Mouse (Mus musculus): ENCODE measurements at regions not wholly inside any gene's neighbourhood (a gene's known extent, or its start where the extent isn't known, plus 50 kb on each side); places are given as distances from the start of the nearest gene placed in this dataset.
"Not testable (repeated sequence)": the region's sequence is repeated elsewhere in the genome, so short reads cannot be mapped to it uniquely, and the experiment has no call there.

DNA sequence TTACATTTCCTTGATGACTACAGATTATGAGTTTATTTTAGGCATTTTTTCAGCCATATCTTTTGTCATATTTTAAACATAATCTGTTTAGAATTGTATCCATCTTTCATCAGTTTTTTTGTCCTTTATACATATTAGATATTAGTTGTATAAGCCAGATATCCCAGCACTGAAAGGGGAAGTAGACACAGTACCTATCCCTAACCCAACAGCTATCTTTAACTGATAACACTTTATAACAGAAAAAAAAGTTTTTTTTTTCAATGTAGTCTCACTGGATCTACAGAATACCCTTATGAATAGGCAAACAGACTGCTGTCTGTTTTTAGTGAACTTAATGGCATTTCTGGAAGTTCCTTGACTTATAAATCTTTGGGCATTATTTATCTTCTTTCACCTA lies 1152.1 kb upstream of the Fam98a start:
- no peak for DNase-seq (ENCODE audit: low spot score in 2 of 2)

DNA sequence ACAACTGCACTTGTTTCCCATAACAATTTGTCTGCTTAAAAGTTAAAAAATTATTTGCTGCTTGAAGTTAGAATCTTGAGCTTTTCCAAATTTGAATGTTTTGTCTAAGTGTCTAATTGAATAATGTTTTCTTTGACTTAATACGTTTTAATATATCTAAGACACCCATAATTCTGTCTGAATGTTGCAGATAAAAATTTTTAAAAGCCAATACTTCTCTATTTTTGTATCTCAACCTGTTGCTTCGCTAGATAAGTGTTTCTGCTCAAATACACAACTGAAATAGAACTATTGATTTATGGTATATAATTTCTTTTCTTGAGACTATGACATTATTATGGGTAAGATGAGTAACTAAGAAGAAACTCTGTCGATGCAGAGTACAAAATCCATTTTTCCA lies 1144.5 kb upstream of the Fam98a start:
- no peak for DNase-seq (ENCODE audit: low spot score in 2 of 2)

DNA sequence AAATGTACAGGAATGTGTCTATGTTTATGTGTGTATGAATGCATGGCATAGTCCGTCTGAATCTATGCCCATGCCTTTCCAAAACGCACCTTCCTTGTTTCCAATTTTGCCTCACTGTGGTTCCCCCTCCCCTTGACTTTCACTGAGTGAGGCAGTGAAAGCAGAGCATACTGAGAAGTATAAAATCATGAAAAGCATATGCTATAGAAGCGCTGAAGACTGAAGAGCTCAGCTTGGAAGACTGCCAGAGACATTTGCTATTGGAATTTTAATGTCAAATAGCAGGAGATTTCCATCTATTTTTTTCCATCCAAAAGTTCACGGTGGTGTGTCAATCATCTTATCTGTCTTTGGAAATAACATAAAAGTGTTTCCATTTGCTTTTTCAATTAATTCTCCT lies 1106.3 kb upstream of the Fam98a start:
- no peak for DNase-seq (ENCODE audit: low spot score in 2 of 2)

DNA sequence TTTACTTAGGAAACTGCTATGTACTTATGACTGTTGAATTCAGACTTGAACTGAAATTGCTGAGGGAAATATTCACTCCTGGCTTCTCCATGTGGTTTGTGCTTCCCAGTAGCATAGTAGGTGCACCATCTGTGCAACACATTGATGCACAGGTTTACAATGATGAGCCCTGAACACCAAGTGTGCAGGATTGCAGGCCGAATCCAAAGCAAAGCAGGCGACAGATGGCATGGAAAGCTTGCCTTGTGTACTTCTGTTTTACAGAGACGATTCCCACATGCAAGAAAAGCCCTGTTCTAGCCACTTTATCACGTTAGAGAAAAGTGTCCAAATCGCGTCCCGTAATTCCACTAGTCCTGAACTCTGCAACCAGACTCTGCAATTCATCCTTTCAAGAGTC lies 1074.2 kb upstream of the Fam98a start:
- DNase-seq (ENCODE audit: low spot score in 2 of 2): peak in 1 of 2 experiments; percentile 13

DNA sequence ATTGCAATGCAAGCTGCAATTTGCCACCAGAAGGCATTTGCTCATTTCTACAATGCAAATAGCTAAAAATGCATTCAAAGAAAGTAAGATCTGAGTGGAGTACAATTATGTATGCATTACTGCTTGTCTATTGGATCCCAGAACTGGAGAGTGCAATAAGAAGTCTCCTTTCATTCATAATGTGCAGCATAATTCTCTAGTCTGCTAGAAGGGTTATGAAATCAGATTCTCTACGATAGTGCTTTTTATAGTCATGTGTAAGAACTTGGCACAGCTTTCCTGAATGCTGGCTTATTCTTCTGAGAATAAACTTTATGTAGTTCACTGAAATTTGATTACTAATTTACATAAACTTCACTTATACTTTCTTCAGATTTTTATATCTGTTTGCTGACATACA lies 1053.5 kb upstream of the Fam98a start:
- DNase-seq (ENCODE audit: low spot score in 2 of 2): no peak

DNA sequence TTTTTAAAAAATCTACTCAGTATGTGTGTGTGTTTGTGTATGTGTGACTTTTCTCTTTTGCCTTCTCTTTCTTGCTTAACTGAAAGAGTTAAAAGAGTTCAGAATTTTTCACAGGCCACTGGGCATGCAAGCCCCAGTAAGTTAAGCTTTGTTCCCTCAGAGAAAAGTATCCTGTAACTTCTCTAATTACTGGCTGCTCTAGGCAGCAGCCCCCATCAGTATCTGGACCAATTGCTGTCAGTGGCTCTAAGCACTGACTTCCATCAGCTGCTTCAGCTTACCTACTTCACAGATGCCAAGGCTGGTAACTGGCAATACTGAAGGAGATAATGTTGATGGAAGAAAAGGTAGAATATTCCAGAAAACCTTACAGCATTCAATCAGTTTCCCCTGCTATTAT lies 1026.6 kb upstream of the Fam98a start:
- DNase-seq (ENCODE audit: low spot score in 2 of 2): no peak

DNA sequence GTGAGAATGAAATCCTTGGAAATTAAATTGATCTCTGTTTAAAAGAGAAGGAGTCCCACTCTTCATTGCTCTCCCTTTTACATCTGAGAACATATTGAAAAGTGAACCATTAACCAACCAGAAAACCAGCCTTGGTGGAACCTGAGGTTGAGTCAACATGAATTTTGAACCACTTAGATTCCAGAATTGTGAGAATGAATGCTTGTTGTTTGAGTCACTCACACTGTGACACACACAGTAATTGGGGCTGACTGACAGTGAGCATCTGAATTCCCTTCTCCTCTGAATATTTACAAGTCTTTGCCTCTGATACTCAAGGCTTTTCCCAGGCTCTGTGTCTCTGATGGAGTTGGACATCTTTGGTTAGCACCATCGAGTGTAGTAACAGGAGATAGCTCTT lies 1008.0 kb upstream of the Fam98a start:
- no peak for DNase-seq (ENCODE audit: low spot score in 2 of 2)

DNA sequence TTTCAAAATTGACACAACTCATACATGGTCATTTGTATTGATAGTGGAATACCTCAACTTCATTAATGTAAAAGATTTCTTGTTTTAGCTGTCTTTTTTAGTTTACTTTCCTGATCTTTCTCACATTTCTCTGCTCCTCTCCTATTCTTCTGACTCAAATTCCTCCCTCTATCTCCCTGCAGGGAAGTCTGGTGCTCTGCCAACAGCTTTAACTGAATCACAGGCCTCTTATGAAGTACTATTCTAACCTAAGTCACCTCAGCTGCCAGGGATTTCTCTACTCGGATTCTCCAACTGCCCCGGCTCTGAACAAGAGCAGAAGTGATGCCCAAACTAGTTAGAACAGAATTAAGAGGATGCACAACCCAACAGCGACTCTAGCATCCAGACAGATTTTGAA lies 993.8 kb upstream of the Fam98a start:
- no peak for DNase-seq (ENCODE audit: low spot score in 2 of 2)

DNA sequence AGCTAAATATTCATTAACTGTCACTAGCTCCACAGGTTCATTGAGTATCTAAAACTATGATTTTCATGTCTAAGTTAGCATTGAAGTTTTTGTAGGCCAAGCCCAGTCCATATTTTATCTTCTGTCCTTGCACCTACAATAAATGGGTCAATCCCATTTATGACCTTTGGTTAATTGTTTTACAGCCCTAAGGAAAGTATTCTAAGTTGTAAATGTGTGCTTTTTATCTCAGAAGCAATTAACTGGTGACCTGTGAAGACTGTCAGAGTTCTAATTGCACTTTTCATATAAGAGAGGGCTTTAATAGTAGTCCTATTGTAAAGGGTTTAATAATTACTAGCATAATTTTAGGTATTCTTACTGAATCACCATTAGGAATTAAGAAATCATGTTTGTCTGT lies 984.0 kb upstream of the Fam98a start:
- no peak for DNase-seq (ENCODE audit: low spot score in 2 of 2)

DNA sequence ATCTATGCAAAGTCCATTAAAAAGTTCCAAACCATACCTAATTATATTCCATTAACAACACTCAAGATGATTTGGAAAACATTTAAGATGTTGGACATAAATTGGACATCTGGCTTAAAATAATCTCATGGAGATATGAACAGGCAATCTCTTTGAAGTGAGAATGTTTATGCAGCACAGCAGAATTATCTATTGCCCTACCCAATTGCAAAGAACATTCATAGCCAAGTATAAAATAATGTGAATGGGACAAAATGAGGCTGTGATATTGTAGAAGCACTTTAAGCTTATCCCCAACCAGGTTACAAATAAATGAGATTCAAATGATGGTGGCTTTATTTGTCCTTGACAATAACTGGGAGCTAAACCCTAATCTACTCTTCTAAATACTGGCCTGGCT lies 950.0 kb upstream of the Fam98a start:
- no peak for DNase-seq (ENCODE audit: low spot score in 2 of 2)

DNA sequence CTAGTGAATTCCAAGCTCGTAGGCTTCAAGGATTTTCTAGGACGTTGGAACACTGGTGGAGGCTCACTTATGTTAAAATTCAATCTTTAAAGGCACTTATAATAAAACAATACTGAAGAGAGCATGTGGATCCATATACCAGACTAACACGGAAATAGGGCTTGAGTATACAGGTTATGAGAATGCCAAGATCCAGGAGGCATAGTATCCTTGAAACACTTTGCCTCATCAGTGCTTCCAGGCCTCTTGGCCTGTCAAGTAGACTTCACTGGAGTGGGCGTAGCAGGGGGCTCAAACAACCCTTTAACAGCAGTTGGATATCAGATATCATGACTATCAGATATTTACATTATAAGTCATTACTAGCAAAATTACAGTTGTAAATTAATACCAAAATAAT lies 948.7 kb upstream of the Fam98a start:
- no peak for DNase-seq (ENCODE audit: low spot score in 2 of 2)

DNA sequence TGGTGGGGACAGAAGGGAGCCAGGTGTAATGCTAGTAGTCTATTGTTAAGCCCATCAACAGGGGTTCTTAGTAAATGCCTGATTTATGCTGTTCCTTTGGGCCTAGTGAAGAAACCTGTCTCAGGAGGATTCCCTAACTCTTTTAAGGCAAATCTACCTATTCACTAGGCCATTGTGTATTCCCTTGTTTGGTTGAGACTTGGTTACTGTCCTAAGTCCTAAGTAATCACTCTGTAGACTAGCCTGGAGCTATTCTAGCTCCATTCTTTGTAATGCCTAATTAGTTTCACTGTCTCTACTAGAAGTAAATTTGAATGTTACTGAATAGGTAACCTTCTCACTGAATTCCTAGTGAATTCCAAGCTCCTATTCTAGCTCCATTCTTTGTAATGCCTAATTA lies 948.2 kb upstream of the Fam98a start:
- DNase-seq (ENCODE audit: low spot score in 2 of 2): not testable (repeated sequence)

DNA sequence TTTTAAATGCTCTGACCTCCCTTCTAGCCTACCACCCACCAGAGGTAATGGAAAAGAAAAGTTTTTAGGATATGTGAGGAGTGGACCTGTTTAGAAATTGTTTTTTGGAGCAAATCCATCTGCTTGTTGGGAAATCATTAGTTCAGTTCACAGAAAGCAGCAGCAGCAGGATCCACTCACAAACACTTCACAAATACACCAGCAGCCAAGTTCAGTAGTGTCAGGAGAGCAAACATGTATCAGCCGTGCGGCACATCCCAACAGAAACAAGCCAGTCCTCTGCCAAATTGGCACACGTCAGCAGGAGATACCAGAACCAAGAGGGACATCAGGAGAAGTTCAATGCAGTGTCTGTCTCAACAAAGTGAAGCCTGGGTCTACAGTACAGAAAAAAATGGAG lies 935.6 kb upstream of the Fam98a start:
- DNase-seq (ENCODE audit: low spot score in 2 of 2): no peak

DNA sequence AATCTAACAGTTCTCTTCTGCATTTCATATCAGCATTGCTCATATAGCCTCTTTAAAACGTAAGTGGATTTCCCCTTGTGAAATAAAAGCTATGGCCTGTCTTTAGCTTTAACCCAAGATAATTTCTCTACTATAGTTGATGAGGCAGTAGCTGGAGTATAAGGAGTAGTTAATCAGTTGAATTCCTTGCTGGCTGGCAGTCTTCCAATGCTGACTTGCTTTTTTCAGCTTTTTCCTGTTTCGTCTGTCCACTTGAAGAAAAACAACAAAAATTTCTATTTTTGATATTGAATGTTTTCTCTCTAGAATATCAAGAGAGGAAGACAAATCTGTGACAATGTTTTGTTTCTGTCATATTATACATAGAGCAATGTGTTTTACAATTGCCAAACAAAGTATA lies 932.4 kb upstream of the Fam98a start:
- no peak for DNase-seq (ENCODE audit: low spot score in 2 of 2)

DNA sequence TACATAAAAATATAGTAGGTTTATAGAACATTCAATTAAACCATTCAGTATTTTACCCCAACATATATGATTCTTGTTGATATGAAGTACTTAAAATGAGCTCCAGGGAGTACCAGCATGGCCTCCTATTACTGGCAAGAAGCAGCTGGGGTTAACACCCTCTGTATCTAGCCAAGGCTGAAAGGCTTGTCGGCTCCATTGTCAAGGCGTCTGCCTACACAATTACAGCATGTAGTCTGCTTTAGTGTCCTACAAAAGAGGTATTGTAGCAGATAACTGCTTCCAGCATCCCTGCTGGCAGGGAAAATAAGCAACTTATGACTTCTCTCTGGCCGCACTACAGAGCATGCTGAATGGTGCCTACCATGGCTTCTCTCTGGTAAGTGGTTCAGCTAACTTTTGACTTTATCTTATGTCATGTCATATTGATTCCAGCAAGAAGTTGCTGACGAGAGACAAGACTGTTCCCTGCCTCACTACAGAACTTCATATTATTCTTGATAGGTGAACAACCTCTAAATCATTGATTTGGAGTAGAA lies 899.6 kb upstream of the Fam98a start:
- DNase-seq (ENCODE audit: low spot score in 2 of 2): no peak
